Mouse (Mus musculus): Measurements from ENCODE around the gene Card14.

- TF ChIP-seq CTCF (IDR thresholded peaks at IDR 0.05; ENCODE audit: insufficient read depth, low read depth, low read length): no peak
- no peak for TF ChIP-seq POLR2A (IDR thresholded peaks at IDR 0.05; ENCODE audit: insufficient read depth, low read depth, low read length)
Observed at GRCm38 (mm10) chr11:119264413-119264812, 43.2 kb upstream of the Card14 start.

Data from olfactory bulb, adult 2 months (tissue).